Mouse (Mus musculus): Measurements from ENCODE around the gene Vwa1.

The Vwa1 gene

DNA sequence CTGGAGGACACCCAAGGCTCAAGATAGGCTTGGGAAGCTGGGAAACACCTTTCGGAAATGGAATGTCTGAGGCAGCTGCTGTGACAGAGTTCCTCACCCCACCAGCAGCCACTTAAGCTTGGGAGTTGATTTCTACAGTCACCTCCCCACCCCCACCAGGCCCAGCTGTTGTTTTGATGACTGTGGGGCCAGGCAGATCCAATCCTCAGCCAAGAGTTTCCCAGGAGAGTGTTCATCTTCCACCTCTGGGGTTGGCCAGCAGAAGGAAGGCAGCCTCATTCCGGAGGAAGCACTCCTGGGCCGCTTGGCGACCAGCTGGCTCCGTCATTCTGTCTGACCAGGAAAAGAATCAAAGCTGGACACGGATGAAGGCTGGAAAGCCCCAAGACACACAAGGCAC lies 6.4 kb upstream of the Vwa1 start:
- no peak for DNase-seq (ENCODE audit: low read depth, low spot score)

DNA sequence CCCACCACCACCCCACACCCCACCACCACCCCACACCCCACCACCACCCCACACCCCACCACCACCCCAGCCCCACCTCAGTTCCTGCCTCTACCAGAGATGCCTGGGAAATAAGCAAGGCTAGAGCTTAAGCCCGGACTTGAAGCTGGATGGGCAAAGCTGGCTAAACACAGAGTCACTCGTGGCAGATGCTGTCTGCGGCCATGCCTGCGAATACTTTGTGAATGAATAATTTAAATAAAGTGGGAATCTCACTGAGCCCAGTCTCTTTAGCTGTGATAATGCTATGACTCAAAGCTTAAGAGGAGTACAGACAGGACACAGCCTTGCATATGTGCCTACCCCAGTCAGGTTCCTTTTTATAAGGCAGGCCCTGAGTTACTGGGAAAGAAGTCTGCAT lies 5.0 kb upstream of the Vwa1 start:
- no peak for DNase-seq (ENCODE audit: low read depth, low spot score)

DNA sequence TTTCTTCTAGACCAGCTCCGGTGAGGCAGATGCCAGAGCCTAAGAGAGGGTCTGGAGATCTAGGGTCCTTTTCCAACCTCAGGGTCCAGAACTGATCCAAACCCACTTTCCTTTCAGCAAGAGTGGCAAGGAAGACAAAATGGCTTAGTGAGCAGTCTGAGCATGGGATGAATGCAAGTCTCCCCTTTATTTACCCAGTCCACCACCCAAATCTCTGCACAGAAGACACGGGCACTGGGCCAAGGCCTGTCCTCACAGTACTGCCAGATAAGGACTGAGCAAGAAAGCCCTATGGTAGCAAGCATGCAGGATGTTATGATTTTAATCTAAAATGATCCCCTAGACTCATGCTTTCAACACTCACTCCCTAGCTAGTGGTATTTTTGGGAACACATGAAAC lies 3.3 kb upstream of the Vwa1 start:
- DNase-seq (ENCODE audit: low read depth, low spot score): no peak

DNA sequence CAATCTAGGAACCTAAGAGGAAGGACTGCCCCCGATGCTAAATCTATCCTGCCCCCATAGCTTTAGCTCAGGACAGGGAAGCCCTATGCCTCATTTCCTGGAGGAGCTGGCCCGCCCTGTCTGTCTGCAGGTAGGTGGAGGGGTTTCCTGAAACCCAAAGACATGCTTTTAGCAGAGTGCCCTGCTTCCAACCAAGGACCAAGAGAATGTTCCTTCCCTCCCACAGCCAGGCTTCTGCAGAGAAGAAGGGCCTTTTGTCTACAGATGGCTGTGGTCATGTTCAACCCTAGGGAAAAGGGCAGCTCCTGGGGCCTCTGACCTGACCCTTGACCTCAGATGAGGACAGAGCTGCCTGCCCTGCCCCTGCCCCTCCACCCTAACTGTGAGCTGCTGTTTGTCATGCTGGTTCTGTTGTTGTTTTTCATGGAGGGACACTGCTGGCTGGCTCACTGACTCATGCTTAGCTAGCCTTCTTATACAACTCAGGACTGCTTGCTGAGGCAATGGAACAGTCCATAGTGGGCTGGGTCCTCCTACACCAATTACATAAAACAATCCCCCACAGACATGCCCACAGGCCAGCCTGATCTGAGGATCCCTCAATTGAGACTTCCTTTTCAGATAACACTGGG lies 2.3 kb upstream of the Vwa1 start:
- no peak for DNase-seq (ENCODE audit: low read depth, low spot score)

DNA sequence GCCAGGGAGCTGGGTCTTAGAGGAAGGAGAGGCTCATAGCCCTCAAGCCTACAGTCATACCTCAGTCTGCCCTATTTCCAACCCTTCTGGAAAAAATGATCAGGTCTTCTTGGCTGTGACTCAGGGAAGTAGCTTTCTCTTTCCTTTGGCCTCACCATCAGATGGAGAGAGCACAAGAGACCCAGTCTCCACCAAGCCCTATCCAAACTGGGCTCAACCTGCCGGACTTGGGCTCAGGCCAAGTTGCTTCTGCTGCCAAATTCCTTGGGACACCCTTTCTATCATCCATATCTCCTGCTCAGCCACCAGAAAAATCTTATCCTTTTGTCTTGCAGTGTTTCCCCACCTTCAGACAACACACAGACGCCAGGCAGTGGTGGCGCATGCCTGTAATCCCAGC lies 1.4 kb upstream of the Vwa1 start:
- no peak for DNase-seq (ENCODE audit: low read depth, low spot score)

DNA sequence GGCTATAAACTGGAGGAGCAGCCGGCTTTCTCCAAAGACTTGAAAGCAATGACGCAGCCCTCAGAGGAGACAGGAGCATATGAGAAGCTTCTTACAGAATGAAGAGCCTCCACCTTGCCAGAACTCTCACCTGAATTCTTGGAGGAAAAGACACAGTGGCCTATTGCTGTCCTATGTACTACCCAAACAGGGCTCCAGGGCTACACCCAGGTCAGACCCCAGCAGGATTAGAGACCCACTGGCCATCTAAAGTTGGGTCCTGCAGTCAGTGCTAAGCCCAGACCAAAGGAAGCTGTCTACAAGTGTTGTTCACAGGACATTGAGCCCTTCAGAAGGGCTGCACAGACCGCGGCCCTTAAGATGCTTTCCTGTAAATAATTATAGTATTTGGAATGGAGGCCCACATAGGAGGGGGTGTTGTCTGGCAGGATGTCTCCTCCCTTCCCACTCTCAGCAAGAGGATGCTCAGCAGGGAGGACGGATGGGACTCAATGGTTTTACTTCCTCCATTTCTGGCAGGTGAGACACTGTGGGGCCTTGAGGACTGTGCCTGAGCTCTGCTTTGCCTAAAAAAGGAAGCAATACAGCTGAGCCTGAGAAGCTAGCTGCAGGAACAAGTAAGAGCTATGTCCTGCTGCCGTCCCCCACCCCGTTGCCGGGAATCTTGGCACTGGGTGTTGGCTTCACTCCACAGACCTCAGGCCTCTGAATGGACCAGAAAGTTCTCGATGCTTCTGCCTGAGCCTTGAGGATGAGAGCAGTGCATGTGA lies 658 bp upstream of the Vwa1 start:
- no peak for DNase-seq (ENCODE audit: low read depth, low spot score)

DNA sequence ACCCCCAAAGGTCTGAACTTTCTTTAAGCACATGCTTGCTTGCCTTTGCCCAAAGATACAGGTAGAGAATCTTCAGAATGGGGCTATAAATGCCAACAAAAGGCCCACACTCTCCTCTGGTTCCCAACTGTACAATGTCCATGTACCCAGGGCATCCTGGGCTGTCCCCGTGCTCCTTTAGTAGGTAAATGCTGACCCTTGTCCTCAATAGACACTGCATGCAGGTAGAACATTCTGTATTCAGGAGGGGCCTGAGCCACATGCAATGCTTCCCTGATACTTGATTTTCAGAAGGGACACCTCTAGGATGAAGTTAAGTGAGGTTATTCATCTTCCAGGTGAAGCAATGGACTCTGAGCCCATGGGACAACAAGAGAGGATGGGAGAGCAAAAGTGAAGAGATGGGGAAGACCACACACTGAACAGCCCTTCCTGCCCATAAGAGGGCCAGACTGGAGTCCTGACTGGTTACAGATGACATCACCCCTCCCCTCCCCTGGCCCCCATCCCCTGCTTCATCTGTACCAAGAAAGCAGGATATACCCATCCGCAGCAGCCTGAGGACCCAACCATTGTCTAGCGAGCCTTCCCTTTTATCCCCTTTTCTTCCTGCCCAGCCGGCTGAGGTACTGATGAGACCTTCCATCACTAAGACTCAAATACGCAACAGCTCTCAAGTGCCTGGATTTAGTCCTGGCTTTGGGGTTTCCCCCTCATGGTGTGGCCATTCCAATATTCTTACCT lies 991 bp downstream of the Vwa1 start:
- DNase-seq (ENCODE audit: low read depth, low spot score): no peak

DNA sequence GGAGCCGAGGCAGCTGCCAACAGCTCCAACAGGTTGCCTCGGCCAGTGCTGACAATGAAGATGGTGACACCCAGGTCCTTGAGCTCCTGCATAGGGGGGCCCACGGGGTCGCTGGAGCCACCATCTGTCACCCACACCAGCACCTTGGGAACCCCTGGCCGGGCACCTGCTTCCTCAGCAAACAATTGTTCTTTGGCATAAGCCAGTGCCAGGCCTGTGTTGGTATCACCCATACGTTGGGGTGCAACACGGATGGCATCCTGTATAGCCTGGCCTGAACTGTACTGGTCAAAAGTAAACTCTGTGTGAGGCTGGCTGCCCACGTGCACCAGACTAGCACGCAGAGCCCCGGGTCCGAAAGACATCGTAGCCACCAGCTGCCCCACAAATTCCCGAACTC lies 1.7 kb downstream of the Vwa1 start:
- DNase-seq (ENCODE audit: low read depth, low spot score): no peak

DNA sequence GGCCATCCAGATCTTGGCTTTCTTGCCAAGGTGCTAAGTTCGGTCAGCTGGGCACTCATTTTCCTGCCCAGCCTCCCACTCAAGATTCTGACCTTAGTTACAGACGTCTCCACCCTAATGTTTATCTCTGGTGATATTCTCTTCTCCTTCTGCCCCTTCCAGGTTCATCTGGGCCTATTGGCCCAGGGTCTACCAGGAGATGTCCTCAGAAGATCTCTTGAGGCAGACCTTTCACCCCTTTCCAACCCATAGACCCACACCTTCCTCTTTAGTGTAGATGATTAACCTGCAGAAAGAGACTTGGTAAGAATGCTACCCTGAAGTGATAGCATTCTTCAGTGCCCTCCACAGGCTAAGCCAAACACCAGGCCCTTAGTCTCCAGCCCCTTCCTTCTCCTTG lies 2.8 kb downstream of the Vwa1 start:
- no peak for DNase-seq (ENCODE audit: low read depth, low spot score)

DNA sequence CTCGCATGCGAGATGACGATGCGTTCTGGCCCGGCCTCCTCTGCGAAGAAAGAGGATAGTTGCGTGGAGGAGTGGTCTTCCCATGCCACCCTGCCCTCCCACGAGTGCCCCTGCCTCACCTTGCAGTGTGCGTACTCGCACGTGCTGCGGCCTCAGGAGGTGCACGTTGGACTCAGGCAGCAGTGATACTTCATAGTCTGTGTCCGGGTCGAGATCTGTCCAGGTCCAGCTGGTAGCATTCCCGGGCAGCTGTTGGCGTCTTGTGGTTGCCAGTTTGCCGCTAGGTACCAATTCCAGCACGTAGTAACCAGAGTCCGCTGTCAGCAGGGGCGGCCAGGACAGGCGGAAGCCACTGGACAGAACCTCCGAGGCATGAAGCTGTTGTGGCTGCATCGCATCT lies 3.9 kb downstream of the Vwa1 start:
- DNase-seq (ENCODE audit: low read depth, low spot score): no peak

DNA sequence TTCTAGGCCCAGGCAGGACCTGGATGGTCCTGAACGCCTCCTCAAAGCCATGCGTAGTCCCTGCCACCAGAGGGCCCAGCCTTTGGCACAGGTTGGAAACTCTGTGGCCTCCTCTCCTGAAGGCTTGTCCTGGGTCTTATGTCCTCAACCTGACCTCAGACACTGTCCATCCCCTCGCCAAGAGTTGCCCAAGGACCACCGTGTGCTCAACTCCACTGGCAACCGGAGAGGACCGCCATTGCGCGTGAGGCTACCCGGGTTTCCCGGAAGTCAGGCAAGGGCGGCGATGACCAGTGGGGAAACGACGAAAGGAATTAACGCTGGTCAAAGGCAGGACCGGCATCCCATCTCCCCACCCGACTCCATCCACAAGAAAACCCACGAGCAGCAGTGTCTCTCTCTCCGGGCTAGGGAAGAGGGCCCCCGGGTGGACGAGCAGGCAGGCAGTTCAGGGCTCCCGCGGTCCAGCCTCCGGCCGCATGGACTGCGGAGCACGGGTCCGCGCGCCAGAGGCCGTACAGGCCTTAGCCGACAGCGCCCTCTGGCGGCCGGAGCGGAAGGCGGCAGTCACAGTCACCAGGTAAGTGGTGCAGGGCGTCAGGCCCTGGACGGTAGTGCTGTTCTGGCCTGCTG lies 4.5 kb downstream of the Vwa1 start:
- DNase-seq (ENCODE audit: low read depth, low spot score): peak; percentile 70

DNA sequence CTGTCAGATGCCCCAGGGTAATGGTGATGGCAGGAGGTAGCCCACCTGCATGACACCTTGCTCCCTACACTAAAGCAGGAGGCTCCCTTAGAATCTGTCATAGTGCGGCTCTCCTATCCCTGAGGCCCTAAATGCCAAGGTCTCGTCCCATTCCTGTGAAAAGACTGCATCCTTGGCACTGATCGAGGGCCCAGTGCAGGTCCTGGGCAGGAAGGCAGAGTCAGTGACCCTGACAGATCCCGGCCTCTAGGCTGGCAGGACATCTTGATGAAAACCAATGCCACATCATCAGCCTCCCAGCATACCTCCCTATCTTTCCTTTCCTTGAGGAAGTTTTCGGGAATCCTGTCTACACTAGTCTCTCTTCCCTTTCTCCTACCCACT lies 5.0 kb downstream of the Vwa1 start:
- DNase-seq (ENCODE audit: low read depth, low spot score): no peak

DNA sequence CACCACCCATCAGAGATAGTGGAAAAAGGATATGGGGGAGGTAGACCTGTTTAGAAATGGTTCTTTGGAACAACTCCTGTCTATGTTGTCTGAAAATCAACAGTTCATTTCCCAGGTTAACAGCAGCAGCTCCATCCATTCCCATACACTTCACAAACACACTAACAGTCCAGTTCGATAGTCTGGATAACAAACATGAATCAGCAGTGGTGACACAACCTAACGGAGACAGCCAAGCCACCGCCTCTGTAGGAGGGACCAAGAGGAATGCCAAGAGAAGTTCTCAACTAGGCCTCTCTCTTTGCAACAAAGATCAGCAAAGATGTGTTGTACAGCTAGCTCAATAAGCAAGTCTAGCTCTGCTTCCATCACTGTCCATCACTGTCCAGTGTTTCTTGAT lies 12.1 kb downstream of the Vwa1 start:
- DNase-seq (ENCODE audit: low read depth, low spot score): no peak

DNA sequence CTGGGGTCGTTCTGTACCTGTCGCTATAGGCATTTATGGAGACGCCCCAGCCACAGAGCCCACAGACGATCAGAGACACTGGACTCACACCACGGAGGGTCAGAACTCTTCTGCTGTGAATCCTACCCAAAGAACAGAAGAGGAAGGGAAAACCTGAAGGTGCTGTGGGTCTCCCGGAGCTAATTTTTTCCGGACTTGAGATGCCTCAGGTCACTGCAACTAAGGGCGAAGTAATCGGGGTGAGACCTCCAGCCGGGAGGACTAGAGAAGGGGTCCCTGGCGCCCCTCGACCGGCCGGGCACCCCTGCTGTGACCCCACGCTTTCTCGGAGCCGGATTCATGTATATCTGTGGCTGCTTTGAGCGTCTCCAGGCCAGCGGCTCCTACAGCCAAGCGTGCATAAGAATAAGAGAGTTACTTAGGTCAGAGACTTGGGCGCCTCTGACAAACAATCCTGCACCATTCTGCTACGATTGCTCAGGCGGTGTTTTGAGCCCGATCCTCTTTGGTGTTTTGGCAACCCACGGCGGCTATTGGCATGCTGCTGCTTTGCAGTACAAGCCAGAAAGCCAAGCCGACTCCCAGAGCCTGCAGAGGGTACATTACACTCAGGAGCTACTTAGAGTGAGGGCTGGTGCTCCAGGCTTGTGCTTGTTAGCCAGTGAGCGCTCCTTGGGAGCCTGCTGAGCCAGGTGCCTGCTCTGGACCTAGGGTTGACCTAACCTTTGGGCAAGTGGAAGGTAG lies 13.0 kb downstream of the Vwa1 start:
- no peak for DNase-seq (ENCODE audit: low read depth, low spot score)

DNA sequence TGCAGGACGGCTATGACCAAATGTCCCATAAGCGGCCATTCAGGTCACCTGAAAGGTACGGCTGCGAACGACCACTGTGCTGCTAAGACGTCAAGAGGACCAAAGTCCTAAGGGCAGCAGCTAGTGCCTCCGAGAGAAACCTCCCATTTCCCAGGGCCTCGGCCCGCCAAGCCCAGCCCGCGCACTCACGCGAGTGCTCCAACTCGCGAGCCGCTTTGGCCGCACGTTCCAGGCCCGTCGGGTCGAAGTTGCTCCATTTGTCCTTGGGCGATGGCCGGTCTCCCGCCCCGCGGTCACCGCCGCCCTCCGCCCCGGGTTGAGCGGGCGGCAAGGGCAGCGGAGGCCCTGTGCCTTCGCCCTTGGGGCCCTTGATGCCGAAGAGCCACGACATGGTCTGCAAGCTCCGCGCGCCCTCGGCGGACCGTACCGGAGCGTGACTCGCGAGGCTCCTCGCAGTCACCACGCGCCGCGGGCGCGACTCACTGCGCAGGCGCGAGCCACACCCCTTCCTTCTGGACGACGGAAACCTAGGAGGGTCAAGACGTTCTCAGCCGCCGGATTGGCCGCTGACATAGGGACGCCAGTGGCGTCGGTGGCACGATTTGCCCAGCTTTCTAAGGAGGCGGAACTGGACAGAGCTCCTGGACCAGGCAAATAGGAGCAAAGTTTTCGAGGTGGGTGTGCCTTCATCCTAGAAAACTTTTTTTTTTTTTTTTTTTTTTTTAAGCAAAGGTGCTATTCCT lies 13.7 kb downstream of the Vwa1 start, which contains the start of gene Atad3a:
TSS of gene Atad3a (minus strand) at position 481 of the 743 bp plus-strand sequence.
- peak; percentile 90 for DNase-seq (ENCODE audit: low read depth, low spot score)

DNA sequence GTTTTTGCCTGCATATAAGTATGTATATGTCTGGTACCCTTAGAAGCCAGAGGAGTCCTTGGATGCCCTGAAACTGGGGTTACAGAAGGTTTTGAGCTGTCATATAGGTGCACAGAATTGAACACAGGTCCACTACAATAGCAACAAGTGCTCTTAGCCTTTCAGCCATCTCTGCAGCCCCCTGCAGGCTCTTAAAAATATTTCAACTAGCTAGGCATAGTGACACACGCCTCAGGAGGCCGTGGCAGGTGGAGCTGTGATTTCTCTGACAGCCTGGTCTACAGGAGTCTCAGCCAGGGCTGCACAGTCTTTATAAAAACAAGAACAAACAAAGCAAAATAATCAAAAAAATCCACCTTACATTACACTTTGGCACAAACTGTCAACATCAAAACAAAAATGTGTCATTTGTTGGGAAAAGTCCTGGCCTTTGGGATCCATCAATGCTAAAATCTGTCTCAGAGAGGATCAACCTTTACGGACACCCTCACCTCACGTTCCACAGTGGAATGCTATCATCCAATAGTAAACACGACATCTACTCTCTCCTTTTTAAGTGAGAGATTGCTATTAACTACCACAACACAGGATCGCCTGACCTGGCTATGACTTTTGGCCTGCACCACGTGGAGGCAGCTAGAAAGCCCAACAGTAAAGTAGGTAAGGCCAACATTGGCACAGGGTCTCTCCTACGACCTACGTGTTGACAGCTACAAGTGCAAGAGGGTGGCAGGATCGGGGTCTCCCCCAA lies 14.5 kb downstream of the Vwa1 start:
- no peak for DNase-seq (ENCODE audit: low read depth, low spot score)

DNA sequence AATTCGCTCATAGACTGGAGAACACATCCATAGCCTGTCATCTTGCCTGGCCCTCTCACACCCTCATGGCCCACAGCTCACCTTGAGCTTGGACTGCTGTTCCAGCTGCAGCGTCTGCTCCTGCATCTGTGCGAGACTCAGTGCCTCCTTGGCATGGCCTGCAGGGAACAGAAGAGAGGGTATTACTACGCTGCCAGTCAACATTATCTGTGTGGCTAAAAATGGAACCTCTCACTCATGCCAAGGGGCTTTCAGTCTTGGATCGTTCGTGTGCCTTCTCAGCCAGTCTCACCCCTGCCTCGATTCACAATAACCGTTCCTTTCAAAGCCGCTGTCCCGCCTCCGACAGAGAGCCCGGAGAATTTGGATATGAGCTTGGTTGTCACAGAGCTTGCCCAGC lies 17.5 kb downstream of the Vwa1 start:
- DNase-seq (ENCODE audit: low read depth, low spot score): no peak

DNA sequence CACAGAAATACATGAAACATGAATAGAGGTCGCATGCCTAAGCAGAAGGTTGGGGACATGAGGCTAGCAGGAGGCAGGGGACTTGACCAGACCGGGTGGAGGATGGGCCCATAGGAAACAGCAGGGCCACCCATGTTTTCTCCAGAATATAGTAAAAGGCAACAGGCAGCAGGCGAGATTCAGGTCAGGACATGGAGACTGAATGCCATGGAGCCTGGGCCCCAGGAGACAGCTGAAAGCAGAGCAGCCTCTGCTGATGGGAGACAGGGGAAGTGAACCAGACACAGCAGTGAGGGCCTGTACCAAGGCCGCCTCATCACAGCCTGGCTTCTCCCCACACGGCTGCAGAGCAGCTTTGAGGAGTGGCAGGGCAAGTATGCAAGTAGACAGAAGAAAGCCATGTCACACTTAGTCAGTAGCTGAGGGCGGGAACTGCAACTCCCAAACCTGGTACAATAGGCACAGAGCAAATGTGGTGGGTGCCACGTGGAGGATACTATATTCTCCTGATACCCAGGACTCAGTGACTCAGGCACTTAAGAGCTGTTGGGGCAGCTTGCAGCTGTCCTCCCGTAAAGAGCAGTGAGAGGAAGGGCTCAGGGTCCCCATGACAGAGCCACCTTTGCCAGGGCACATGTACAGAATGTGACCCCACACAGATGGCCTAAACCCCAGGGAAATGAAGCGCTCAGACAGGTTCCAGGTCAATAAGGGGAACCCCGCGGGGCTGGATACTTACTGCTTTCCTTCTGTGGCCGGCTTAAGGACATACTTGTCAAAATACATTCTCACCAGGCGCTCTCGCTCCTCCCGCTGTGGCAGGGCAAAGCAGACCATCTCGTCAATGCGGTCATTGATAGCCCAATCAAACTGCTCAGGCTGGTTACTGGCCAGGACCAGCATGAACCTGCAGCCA lies 27.7 kb downstream of the Vwa1 start:
- no peak for DNase-seq (ENCODE audit: low read depth, low spot score)

DNA sequence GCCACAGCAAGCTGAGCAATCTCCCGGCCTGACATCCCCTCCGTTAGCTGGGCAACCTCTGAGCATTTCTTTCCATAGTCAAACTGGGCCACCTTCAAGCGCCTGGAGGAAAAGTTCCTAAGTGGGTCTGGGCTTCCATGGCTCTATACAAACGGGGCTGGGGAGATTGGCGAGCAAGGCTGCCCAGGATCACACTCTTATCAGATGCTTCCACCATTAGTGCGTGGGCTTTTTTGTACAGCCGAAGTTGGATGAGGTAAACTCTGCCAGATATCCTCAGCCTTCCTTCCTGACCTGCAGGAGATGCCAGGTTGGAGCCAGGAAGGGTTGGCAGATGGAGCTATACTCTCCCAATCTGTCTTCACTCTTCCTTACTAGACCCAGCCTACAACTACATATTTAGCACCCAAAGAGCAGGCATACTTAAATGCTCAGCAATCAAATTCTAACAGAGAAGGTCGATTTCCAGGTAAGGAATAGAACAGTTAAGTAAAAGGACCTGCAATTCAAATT lies 28.4 kb downstream of the Vwa1 start:
- no peak for DNase-seq (ENCODE audit: low read depth, low spot score)

Measured in c-Kit-negative CD71-positive TER-119-positive erythroid progenitor cells, embryonic 14.5 days (primary cell).